Mouse (Mus musculus) MEL-GATA-1-ER (cell line): Measurements from ENCODE around the gene AI837181.

Experiments used
- DNase-seq: peaks from one replicate; pipeline ENCODE4 v3.0.0-alpha.2; 2012; ENCODE audit warnings: low read depth; ENCODE audit errors: extremely low read depth

Gene AI837181

GRCm38 (mm10) chr19:5471846-5472245 is 46.9 kb downstream of the AI837181 start:
- DNase-seq: no peak

- DNase-seq: no peak
These were observed 47.9 kb downstream of the AI837181 start for GRCm38 (mm10) chr19:5472857-5473256.

GRCm38 (mm10) chr19:5473720-5474119 is 48.8 kb downstream of the AI837181 start, which contains the start of gene Efemp2:
TSS of gene Efemp2 (plus strand) at chr19:5473954.
- peak; percentile 76 for DNase-seq

GRCm38 (mm10) chr19:5474281-5475068 is 49.5 kb downstream of the AI837181 start:
- DNase-seq: no peak

GRCm38 (mm10) chr19:5475069-5475714 is 50.2 kb downstream of the AI837181 start:
- no peak for DNase-seq
